Mouse (Mus musculus): ENCODE measurements at regions not wholly inside any gene's neighbourhood (a gene's known extent, or its start where the extent isn't known, plus 50 kb on each side); places are given as distances from the start of the nearest gene placed in this dataset.
"Not testable (repeated sequence)": the region's sequence is repeated elsewhere in the genome, so short reads cannot be mapped to it uniquely, and the experiment has no call there.

DNA sequence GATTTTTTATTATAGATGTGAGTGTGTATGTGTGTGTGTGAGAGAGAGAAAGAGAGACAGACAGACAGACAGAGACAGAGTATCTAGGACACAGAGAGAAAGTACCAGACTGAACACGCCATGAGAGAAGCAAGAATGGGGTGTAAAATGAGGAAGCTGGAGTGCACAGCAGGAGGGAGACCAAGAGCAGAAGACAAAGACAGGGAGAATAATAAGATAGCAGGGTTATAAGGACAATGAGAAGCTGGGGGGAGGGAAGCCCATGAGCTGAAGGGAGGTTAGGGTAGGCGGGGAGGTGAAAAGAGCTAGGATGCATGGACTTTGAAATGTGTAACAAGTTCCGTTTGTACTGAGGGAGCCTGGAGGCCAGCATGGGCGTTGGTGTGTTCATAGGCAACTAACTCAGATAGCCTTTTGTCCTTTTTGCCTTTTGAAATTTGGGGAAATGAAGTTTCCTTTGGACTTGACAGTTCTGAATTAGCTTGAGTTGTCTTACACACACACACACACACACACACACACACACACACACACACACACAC, 136.8 kb upstream of the Teddm2 start:
- peaks cover 12% of the 10 kb centered on the region for H3K4me1 ChIP-seq (ENCODE audit: control insufficient read depth, insufficient read depth, low read length)
- DNase-seq: no peak
- 69% methylated on average over 4 of the region's 4 CpGs for WGBS
- TF ChIP-seq CTCF (IDR thresholded peaks at IDR 0.05; ENCODE audit: insufficient read depth, low read length) (no peak), POLR2A (IDR thresholded peaks at IDR 0.05; ENCODE audit: borderline replicate concordance, extremely low read depth, low read depth, low read length) (no peak)
- no peak overlapping the region for H3K4me3 ChIP-seq (replicated peaks; ENCODE audit: extremely low read depth, low read depth, low read length)

DNA sequence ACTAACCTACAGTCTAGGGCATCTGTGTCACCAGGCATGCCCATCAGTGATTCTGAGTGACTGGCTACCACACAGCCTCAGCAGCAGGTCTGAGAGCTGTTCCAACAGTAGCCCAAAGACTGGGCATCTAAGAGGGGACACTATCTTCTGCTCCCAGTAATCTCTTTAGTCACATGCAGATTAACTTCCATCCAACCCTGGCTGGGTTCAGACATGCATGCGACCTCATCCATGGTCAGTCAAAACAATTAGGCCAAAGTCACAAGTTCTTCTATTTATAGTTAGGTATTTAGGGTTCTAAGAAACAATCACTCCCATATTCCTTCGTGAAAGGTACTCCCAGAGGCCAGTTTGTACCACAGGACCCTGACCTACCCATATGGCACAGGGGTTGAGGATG, 138.2 kb upstream of the Teddm2 start:
- 74% methylated on average over 2 of the region's 2 CpGs for WGBS
- Histone ChIP-seq H3K4me1 (ENCODE audit: control insufficient read depth, insufficient read depth, low read length) (peaks cover 10% of the 10 kb centered on the region), H3K4me3 (replicated peaks; ENCODE audit: extremely low read depth, low read depth, low read length) (no peak overlapping the region)
- TF ChIP-seq CTCF (IDR thresholded peaks at IDR 0.05; ENCODE audit: insufficient read depth, low read length) (no peak), POLR2A (IDR thresholded peaks at IDR 0.05; ENCODE audit: borderline replicate concordance, extremely low read depth, low read depth, low read length) (no peak)
- no peak for DNase-seq

DNA sequence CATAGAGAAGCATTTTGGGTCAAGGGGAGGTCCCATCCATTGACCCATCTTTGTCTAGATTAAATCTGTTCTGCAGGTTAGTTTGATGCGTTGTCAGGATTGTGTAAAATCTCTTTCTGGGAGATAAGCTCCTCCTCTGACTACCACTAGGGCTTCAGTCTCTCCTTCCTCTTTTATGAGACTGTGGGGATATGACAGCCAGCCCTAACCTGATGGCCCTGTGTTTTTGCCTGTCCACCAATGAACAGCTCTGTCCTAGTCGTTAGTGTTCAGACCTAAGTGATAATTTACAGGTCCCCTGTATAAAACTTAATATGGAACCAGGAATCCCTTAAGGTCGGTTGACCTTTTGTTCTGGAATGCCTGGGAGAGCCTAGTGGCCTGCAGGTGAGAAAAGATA, 140.9 kb upstream of the Teddm2 start:
- H3K4me3 ChIP-seq (replicated peaks; ENCODE audit: extremely low read depth, low read depth, low read length): no peak overlapping the region
- DNase-seq: no peak
- TF ChIP-seq POLR2A (IDR thresholded peaks at IDR 0.05; ENCODE audit: borderline replicate concordance, extremely low read depth, low read depth, low read length) (no peak), CTCF (IDR thresholded peaks at IDR 0.05; ENCODE audit: insufficient read depth, low read length) (no peak)
- no peaks in the 10 kb centered on the region for H3K4me1 ChIP-seq (ENCODE audit: control insufficient read depth, insufficient read depth, low read length)
- 78% methylated on average over 3 of the region's 3 CpGs for WGBS

DNA sequence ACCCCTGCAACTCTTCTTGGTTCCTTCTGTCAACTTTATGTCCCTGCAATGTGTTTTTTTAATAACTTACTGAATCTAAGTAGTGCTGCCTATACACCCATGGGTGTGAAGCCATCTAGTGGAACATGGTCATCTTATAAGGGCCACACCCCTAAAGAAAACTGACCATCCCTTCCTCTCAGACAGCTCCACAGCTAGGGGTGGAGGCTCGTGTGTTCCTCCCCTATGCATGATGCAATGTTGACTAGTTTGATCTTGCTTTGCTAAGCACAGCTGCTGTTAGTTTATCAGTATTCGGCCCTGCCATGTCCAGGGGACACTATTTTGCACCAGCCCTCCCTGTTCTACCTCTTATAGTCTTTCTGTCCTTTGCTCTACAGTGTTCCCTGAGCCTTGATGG, 142.9 kb upstream of the Teddm2 start:
- 47% methylated on average over 2 of the region's 2 CpGs for WGBS
- no peak for DNase-seq
- Histone ChIP-seq H3K4me1 (ENCODE audit: control insufficient read depth, insufficient read depth, low read length) (no peaks in the 10 kb centered on the region), H3K4me3 (replicated peaks; ENCODE audit: extremely low read depth, low read depth, low read length) (no peak overlapping the region)
- TF ChIP-seq POLR2A (IDR thresholded peaks at IDR 0.05; ENCODE audit: borderline replicate concordance, extremely low read depth, low read depth, low read length) (no peak), CTCF (IDR thresholded peaks at IDR 0.05; ENCODE audit: insufficient read depth, low read length) (no peak)

DNA sequence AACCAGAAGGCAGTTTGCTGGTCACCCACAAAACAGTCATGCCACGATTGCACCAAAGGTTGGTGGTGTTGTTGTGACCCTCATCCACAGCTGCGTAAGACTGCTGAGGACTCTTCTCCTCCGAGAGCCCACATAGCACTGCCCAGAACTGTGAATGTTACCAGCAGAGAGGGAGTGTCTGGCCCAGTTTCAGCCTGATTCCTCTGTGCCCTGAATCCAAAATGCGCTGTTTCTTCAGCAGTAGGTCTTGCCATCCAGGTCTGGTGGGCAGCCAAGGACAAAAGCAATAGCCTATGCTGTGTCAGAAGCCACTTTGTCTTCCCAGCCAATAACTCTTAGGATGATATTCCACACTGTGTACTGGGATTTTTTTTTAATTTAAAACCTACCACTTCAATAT, 144.7 kb upstream of the Teddm2 start:
- WGBS: 90% methylated on average over 4 of the region's 4 CpGs
- no peak for DNase-seq
- H3K4me1 ChIP-seq (ENCODE audit: control insufficient read depth, insufficient read depth, low read length): no peaks in the 10 kb centered on the region
- TF ChIP-seq POLR2A (IDR thresholded peaks at IDR 0.05; ENCODE audit: borderline replicate concordance, extremely low read depth, low read depth, low read length): no peak
- TF ChIP-seq CTCF (IDR thresholded peaks at IDR 0.05; ENCODE audit: insufficient read depth, low read length): no peak
- H3K4me3 ChIP-seq (replicated peaks; ENCODE audit: extremely low read depth, low read depth, low read length): no peak overlapping the region

DNA sequence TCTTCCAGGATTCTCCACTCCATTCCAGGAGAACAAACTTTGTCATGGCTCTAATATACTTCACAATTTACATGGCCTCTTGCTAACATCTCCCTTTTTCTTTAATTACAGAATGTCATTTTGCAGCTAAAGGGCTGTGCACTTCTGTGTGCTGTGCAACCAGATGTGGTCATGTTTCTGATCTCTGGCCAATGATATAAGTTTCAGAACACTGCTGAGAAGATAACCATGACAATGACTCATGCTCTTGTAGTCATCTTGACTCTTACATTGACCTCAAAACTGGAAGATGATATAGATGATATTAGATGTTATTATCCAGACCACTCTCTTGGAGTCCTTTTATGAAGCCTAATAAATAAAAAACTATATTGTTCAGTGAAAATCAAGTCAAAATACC, 145.9 kb upstream of the Teddm2 start:
- DNase-seq: no peak
- no peaks in the 10 kb centered on the region for H3K4me1 ChIP-seq (ENCODE audit: control insufficient read depth, insufficient read depth, low read length)
- TF ChIP-seq POLR2A (IDR thresholded peaks at IDR 0.05; ENCODE audit: borderline replicate concordance, extremely low read depth, low read depth, low read length) (no peak), CTCF (IDR thresholded peaks at IDR 0.05; ENCODE audit: insufficient read depth, low read length) (no peak)
- no peak overlapping the region for H3K4me3 ChIP-seq (replicated peaks; ENCODE audit: extremely low read depth, low read depth, low read length)

DNA sequence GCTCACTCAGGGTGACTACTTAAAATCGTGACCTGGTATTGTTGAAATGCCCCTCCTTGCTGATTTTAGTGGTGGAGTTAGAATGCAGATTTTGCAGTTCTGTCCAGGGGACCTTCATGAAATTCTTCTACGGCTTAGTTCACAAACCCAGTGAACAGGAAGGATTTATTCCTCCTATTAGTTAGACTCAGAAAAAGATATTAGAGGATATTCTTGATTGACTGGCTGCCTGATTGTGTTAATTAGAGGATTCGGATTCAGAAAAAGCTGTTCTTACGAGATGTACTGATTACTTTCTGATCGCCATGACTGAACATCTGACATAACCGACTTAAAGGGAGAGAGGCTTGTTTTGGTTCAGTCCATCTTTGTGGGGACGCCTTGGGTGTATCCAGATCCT, 147.3 kb upstream of the Zfp648 start:
- TF ChIP-seq CTCF (IDR thresholded peaks at IDR 0.05; ENCODE audit: insufficient read depth, low read length): no peak
- no peak for TF ChIP-seq POLR2A (IDR thresholded peaks at IDR 0.05; ENCODE audit: borderline replicate concordance, extremely low read depth, low read depth, low read length)
- no peaks in the 10 kb centered on the region for H3K4me1 ChIP-seq (ENCODE audit: control insufficient read depth, insufficient read depth, low read length)
- no peak overlapping the region for H3K4me3 ChIP-seq (replicated peaks; ENCODE audit: extremely low read depth, low read depth, low read length)
- no peak for DNase-seq
- WGBS: 86% methylated on average over 7 of the region's 7 CpGs

DNA sequence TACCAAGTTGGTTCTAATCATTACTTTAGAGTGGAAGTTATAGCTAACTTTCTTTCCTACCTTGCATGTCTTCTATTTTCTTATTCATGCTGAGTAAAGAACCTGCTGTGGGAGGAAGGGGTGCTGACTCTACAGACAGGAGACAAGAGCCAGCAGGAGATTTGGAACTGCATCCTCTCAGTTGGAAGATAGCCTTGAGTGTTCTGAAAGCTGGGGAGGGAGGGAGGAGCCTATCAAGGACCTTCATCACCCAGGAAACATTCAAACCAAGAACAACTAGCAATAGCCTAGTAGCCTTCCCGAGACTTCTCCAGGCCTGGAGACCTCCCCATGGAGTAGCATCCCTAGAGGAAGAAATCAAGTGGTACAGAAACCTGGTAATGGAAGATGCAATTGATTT, 146.1 kb upstream of the Zfp648 start:
- 75% methylated on average over 1 of the region's 1 CpGs for whole genome bisulfite sequencing
- no peak for TF ChIP-seq CTCF (IDR thresholded peaks at IDR 0.05; ENCODE audit: insufficient read depth, low read length)
- TF ChIP-seq POLR2A (IDR thresholded peaks at IDR 0.05; ENCODE audit: borderline replicate concordance, extremely low read depth, low read depth, low read length): no peak
- no peak for DNase-seq
- H3K4me1 ChIP-seq (ENCODE audit: control insufficient read depth, insufficient read depth, low read length): no peaks in the 10 kb centered on the region
- H3K4me3 ChIP-seq (replicated peaks; ENCODE audit: extremely low read depth, low read depth, low read length): no peak overlapping the region

DNA sequence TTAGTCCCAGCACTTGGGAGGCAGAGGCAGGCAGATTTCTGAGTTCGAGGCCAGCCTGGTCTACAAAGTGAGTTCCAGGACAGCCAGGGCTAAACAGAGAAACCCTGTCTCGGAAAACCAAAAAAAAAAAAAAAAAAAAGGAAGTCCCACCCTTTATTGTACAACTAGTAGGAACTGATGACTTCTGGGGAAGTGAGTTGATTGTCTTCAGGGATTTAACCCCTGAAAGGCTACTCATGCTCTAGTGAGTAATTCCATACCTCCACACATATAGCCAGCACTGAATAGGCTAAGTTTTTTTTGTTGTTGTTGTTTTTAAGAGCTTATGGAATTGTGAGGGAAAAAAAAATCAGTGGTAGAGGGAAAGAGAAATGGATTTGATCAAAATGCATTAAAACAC, 139.6 kb upstream of the Zfp648 start:
- WGBS: 45% methylated on average over 2 of the region's 2 CpGs
- not testable (repeated sequence) for H3K4me3 ChIP-seq (replicated peaks; ENCODE audit: extremely low read depth, low read depth, low read length); DNase-seq; H3K4me1 ChIP-seq (ENCODE audit: control insufficient read depth, insufficient read depth, low read length)

DNA sequence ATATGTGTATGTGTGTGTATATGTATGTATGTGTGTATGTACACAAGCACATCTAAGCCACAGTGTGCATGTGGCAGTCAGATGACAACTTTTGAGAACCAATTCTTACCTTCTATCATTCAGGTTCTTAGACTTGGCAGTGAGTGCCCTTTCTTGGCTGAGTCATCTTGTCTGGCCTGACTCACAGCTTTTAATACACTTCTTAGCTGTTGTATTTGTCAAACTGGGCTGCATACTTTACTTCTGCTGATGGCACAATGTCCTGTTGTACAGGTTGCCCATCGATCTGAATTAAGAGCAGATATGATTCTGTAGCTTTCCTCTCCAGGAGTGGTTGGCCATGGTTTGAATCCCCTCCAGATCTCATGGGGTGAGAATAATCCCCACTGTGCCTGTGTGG, 139.1 kb upstream of the Zfp648 start:
- 71% methylated on average over 1 of the region's 1 CpGs for whole genome bisulfite sequencing
- DNase-seq: no peak
- Histone ChIP-seq H3K4me1 (ENCODE audit: control insufficient read depth, insufficient read depth, low read length) (no peaks in the 10 kb centered on the region), H3K4me3 (replicated peaks; ENCODE audit: extremely low read depth, low read depth, low read length) (no peak overlapping the region)
- TF ChIP-seq POLR2A (IDR thresholded peaks at IDR 0.05; ENCODE audit: borderline replicate concordance, extremely low read depth, low read depth, low read length) (no peak), CTCF (IDR thresholded peaks at IDR 0.05; ENCODE audit: insufficient read depth, low read length) (no peak)

DNA sequence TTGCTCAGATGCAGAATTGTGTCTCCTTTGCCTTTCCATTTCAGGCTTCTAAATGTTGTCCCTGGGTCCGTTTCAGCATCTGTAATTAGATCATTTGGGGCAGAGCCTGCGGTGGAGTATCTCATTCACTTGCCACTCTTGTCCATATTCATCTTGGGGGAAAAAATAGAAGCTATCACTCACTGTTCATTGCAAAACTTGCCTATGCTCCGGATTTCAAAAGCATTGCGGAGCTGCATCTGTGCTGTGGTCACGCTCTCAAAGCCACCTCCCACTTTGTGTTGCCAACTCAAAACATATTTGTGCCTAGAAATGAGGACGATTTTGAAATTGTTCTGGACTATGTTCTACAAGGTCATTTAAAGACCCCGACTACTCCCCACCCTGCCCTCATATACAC, 138.3 kb upstream of the Zfp648 start:
- H3K4me3 ChIP-seq (replicated peaks; ENCODE audit: extremely low read depth, low read depth, low read length): no peak overlapping the region
- H3K4me1 ChIP-seq (ENCODE audit: control insufficient read depth, insufficient read depth, low read length): no peaks in the 10 kb centered on the region; the same call in 1 of the 2 replicates
- no peak for TF ChIP-seq CTCF (IDR thresholded peaks at IDR 0.05; ENCODE audit: insufficient read depth, low read length)
- no peak for TF ChIP-seq POLR2A (IDR thresholded peaks at IDR 0.05; ENCODE audit: borderline replicate concordance, extremely low read depth, low read depth, low read length)
- no peak for DNase-seq
- WGBS: 62% methylated on average over 7 of the region's 7 CpGs
